Mouse (Mus musculus): ENCODE results near the gene Cdc42ep2. TPM values are rescaled to one million over a fixed set of nuclear protein-coding genes. Genes with fewer than 3 reads are reported as not detected.
A peak's percentile ranks its signal among the peaks of the same experiment; 100 is the strongest.

The Cdc42ep2 gene
- polyA plus RNA-seq, 2 experiments: 8.0 to 10.0 TPM

GRCm38 (mm10) chr19:5879735-5880134 is 44.9 kb downstream of the Cdc42ep2 start:
- TF ChIP-seq POLR2A (IDR thresholded peaks at IDR 0.05; ENCODE audit: borderline replicate concordance, extremely low read depth, insufficient read depth, insufficient read length): no peak
- H3K4me3 ChIP-seq (replicated peaks; ENCODE audit: low read length): no peak overlapping the region
- H3K9ac ChIP-seq (ENCODE audit: low read depth, low read length, severe bottlenecking): no peak overlapping the region
- ATAC-seq (ENCODE audit: low FRiP score, low read depth) (no peak), DNase-seq (ENCODE audit: low spot score) (no peak)
- H3K27me3 ChIP-seq (ENCODE audit: control insufficient read depth, insufficient read depth, low read length): no peaks in the 10 kb centered on the region
- H3K4me2 ChIP-seq (replicated peaks; ENCODE audit: low read depth, low read length, severe bottlenecking): no peak overlapping the region
- no peaks in the 10 kb centered on the region for H3K36me3 ChIP-seq (ENCODE audit: control insufficient read depth, insufficient read depth, low read length)
- 86% methylated on average over 7 of the region's 7 CpGs for WGBS
- no peaks in the 10 kb centered on the region for H3K9me3 ChIP-seq (ENCODE audit: control insufficient read depth, low read length)
- peaks cover 7% of the 10 kb centered on the region for H3K4me1 ChIP-seq (ENCODE audit: control insufficient read depth, insufficient read depth, low read length)
- H3K27ac ChIP-seq (replicated peaks; ENCODE audit: low read depth, low read length): no peak overlapping the region

GRCm38 (mm10) chr19:5878916-5879315 is 45.7 kb downstream of the Cdc42ep2 start:
- Histone ChIP-seq H3K4me2 (replicated peaks; ENCODE audit: low read depth, low read length, severe bottlenecking) (no peak overlapping the region), H3K4me1 (ENCODE audit: control insufficient read depth, insufficient read depth, low read length) (peaks cover 12% of the 10 kb centered on the region), H3K36me3 (ENCODE audit: control insufficient read depth, insufficient read depth, low read length) (no peaks in the 10 kb centered on the region), H3K27ac (replicated peaks; ENCODE audit: low read depth, low read length) (no peak overlapping the region), H3K4me3 (replicated peaks; ENCODE audit: low read length) (no peak overlapping the region), H3K9ac (ENCODE audit: low read depth, low read length, severe bottlenecking) (no peak overlapping the region), H3K9me3 (ENCODE audit: control insufficient read depth, low read length) (no peaks in the 10 kb centered on the region), H3K27me3 (ENCODE audit: control insufficient read depth, insufficient read depth, low read length) (no peaks in the 10 kb centered on the region)
- no peak for TF ChIP-seq POLR2A (IDR thresholded peaks at IDR 0.05; ENCODE audit: borderline replicate concordance, extremely low read depth, insufficient read depth, insufficient read length)
- DNase-seq (ENCODE audit: low spot score) (no peak), ATAC-seq (ENCODE audit: low FRiP score, low read depth) (no peak)
- WGBS: 72% methylated on average over 3 of the region's 3 CpGs

- 75% methylated on average over 7 of the region's 7 CpGs for WGBS
- H3K9me3 ChIP-seq (ENCODE audit: control insufficient read depth, low read length): no peaks in the 10 kb centered on the region
- no peak for ATAC-seq (ENCODE audit: low FRiP score, low read depth)
- peaks cover 15% of the 10 kb centered on the region for H3K4me1 ChIP-seq (ENCODE audit: control insufficient read depth, insufficient read depth, low read length)
- no peak for DNase-seq (ENCODE audit: low spot score)
- 0 out of 2 replicates have a peak overlapping the region, but pooled peaks have one; percentile 8 for H3K4me2 ChIP-seq (replicated peaks; ENCODE audit: low read depth, low read length, severe bottlenecking)
- no peak overlapping the region for H3K9ac ChIP-seq (ENCODE audit: low read depth, low read length, severe bottlenecking)
- no peak overlapping the region for H3K27ac ChIP-seq (replicated peaks; ENCODE audit: low read depth, low read length)
- H3K4me3 ChIP-seq (replicated peaks; ENCODE audit: low read length): no peak overlapping the region
- no peak for TF ChIP-seq POLR2A (IDR thresholded peaks at IDR 0.05; ENCODE audit: borderline replicate concordance, extremely low read depth, insufficient read depth, insufficient read length)
- H3K36me3 ChIP-seq (ENCODE audit: control insufficient read depth, insufficient read depth, low read length): no peaks in the 10 kb centered on the region
- H3K27me3 ChIP-seq (ENCODE audit: control insufficient read depth, insufficient read depth, low read length): no peaks in the 10 kb centered on the region
Observed at GRCm38 (mm10) chr19:5878362-5878722, 46.3 kb downstream of the Cdc42ep2 start.

GRCm38 (mm10) chr19:5877618-5878361 is 46.8 kb downstream of the Cdc42ep2 start, which contains the start of gene Slc25a45:
TSS of gene Slc25a45 (plus strand) at chr19:5877808.
- 0 out of 2 replicates have a peak within 1 kb of the TSS, but pooled peaks have one; percentile 52 for H3K27ac ChIP-seq (replicated peaks; ENCODE audit: low read depth, low read length)
- H3K4me1 ChIP-seq (ENCODE audit: control insufficient read depth, insufficient read depth, low read length): peaks cover 15% of the 10 kb centered on the region
- H3K4me2 ChIP-seq (replicated peaks; ENCODE audit: low read depth, low read length, severe bottlenecking): 0 out of 2 replicates have a peak within 1 kb of the TSS, but pooled peaks have one; percentile 8
- no peak within 1 kb of the TSS for H3K4me3 ChIP-seq (replicated peaks; ENCODE audit: low read length)
- 48% methylated on average over 15 of the region's 15 CpGs for WGBS
- peaks cover under 1% of the 10 kb centered on the region; the same call in 1 of the 2 replicates for H3K36me3 ChIP-seq (ENCODE audit: control insufficient read depth, insufficient read depth, low read length)
- H3K9ac ChIP-seq (ENCODE audit: low read depth, low read length, severe bottlenecking): peak within 1 kb of the TSS; percentile 31; the same call in 1 of the 2 replicates
- no peaks in the 10 kb centered on the region for H3K9me3 ChIP-seq (ENCODE audit: control insufficient read depth, low read length)
- DNase-seq (ENCODE audit: low spot score) (peak; percentile 78), ATAC-seq (ENCODE audit: low FRiP score, low read depth) (peak; percentile 50)
- TF ChIP-seq POLR2A (IDR thresholded peaks at IDR 0.05; ENCODE audit: borderline replicate concordance, extremely low read depth, insufficient read depth, insufficient read length): no peak
- no peaks in the 10 kb centered on the region for H3K27me3 ChIP-seq (ENCODE audit: control insufficient read depth, insufficient read depth, low read length)

GRCm38 (mm10) chr19:5874969-5875480 is 49.6 kb downstream of the Cdc42ep2 start, which contains the start of gene Frmd8:
TSS of gene Frmd8 (minus strand) at chr19:5875274.
- Histone ChIP-seq H3K9ac (ENCODE audit: low read depth, low read length, severe bottlenecking) (peak within 1 kb of the TSS; percentile 64), H3K27me3 (ENCODE audit: control insufficient read depth, insufficient read depth, low read length) (no peaks in the 10 kb centered on the region), H3K4me2 (replicated peaks; ENCODE audit: low read depth, low read length, severe bottlenecking) (peak within 1 kb of the TSS; percentile 69), H3K4me3 (replicated peaks; ENCODE audit: low read length) (peak within 1 kb of the TSS; percentile 64), H3K9me3 (ENCODE audit: control insufficient read depth, low read length) (no peaks in the 10 kb centered on the region), H3K4me1 (ENCODE audit: control insufficient read depth, insufficient read depth, low read length) (peaks cover 29% of the 10 kb centered on the region), H3K27ac (replicated peaks; ENCODE audit: low read depth, low read length) (peak within 1 kb of the TSS; percentile 63), H3K36me3 (ENCODE audit: control insufficient read depth, insufficient read depth, low read length) (peaks cover 13% of the 10 kb centered on the region; the same call in 1 of the 2 replicates)
- WGBS: under 1% methylated on average over 35 of the region's 37 CpGs
- no peak for TF ChIP-seq POLR2A (IDR thresholded peaks at IDR 0.05; ENCODE audit: borderline replicate concordance, extremely low read depth, insufficient read depth, insufficient read length)
- ATAC-seq (ENCODE audit: low FRiP score, low read depth): peak; percentile 89
- peak; percentile 99 for DNase-seq (ENCODE audit: low spot score)

Measured in limb, embryonic 14.5 days (tissue).